Mouse (Mus musculus): ENCODE results near the gene Sap30bp. TPM values are rescaled to one million over a fixed set of nuclear protein-coding genes. Genes with fewer than 3 reads are reported as not detected.

Gene Sap30bp
- total and polyA plus RNA-seq, 3 experiments = 49.1 to 69.2 TPM; not detected in 1

GRCm38 (mm10) chr11:115948316-115948715 is 15.2 kb downstream of the Sap30bp start:
- Histone ChIP-seq H3K27me3 (ENCODE audit: control insufficient read depth in 1 of 2, insufficient read depth in 2 of 2, low read length in 2 of 2) (no peaks in the 10 kb centered on the region), H3K79me2 (ENCODE audit: control insufficient read depth, insufficient read depth, low read length, poor library complexity) (no peaks in the 10 kb centered on the region), H3K9ac (ENCODE audit: control insufficient read depth, low read depth, low read length, poor library complexity, severe bottlenecking) (no peak overlapping the region), H3K9me3 (replicated peaks; ENCODE audit: insufficient read depth, low read length) (no peaks in the 10 kb centered on the region), H3K27ac (ENCODE audit: control insufficient read depth, low read depth, low read length) (no peak overlapping the region), H3K4me3 (ENCODE audit: control insufficient read depth in 1 of 2, insufficient read depth in 1 of 2, low read depth in 2 of 2, low read length in 2 of 2) (no peak overlapping the region), H3K4me1 (ENCODE audit: control insufficient read depth in 1 of 2, insufficient read depth in 2 of 2, low read length in 2 of 2) (no peaks in the 10 kb centered on the region), H3K36me3 (ENCODE audit: control insufficient read depth in 1 of 2, insufficient read depth in 2 of 2, low read length in 2 of 2) (peaks cover 0 to 4% of the 10 kb centered on the region in 2 experiments; a peak in 2 of 4 replicates)
- TF ChIP-seq CHD1 (IDR thresholded peaks at IDR 0.05; ENCODE audit: low read depth, low read length) (no peak), JUND (IDR thresholded peaks at IDR 0.05; ENCODE audit: low read depth, low read length) (no peak), ZNF384 (IDR thresholded peaks at IDR 0.05; ENCODE audit: low read depth, low read length) (no peak), USF1 (IDR thresholded peaks at IDR 0.05; ENCODE audit: low read depth, low read length) (no peak), CTCF (IDR thresholded peaks at IDR 0.05 in 2 of 3, conservative IDR thresholded peaks at IDR 0.05 in 1 of 3; ENCODE audit: control insufficient read depth in 1 of 3, insufficient read depth in 1 of 3, low read depth in 2 of 3, low read length in 3 of 3, poor library complexity in 1 of 3, severe bottlenecking in 1 of 3) (no peak), BHLHE40 (IDR thresholded peaks at IDR 0.05; ENCODE audit: borderline replicate concordance, low read depth, low read length) (no peak), MXI1 (IDR thresholded peaks at IDR 0.05; ENCODE audit: low read depth, low read length) (no peak), SIN3A (IDR thresholded peaks at IDR 0.05; ENCODE audit: low read length) (no peak), MAFK (IDR thresholded peaks at IDR 0.05; ENCODE audit: borderline replicate concordance, low read depth, low read length) (no peak), TBP (IDR thresholded peaks at IDR 0.05; ENCODE audit: low read depth, low read length) (no peak)
- no peak for DNase-seq (ENCODE audit: low read depth, low spot score)

- H3K79me2 ChIP-seq (ENCODE audit: control insufficient read depth, insufficient read depth, low read length, poor library complexity) = no peaks in the 10 kb centered on the region
- TF ChIP-seq POLR2AphosphoS5 (IDR thresholded peaks at IDR 0.05; ENCODE audit: borderline replicate concordance, low read depth, low read length) = no peak
- no peak for TF ChIP-seq MXI1 (IDR thresholded peaks at IDR 0.05; ENCODE audit: low read depth, low read length)
- TF ChIP-seq SIN3A (IDR thresholded peaks at IDR 0.05; ENCODE audit: low read length) = no peak
- TF ChIP-seq ZKSCAN1 (IDR thresholded peaks at IDR 0.05; ENCODE audit: low read depth, low read length) = no peak
- TF ChIP-seq ELF1 (IDR thresholded peaks at IDR 0.05; ENCODE audit: low read depth, low read length) = no peak
- no peak for TF ChIP-seq USF2 (IDR thresholded peaks at IDR 0.05; ENCODE audit: borderline replicate concordance in 1 of 2, insufficient read depth in 1 of 2, low read depth in 1 of 2, low read length in 2 of 2)
- TF ChIP-seq POLR2A (IDR thresholded peaks at IDR 0.05; ENCODE audit: control insufficient read depth in 1 of 2, insufficient read depth in 1 of 2, low read depth in 1 of 2, low read length in 2 of 2, poor library complexity in 1 of 2) = no peak
- TF ChIP-seq BHLHE40 (IDR thresholded peaks at IDR 0.05; ENCODE audit: borderline replicate concordance, low read depth, low read length) = no peak
- TF ChIP-seq MAFK (IDR thresholded peaks at IDR 0.05; ENCODE audit: borderline replicate concordance, low read depth, low read length) = no peak
- no peak for TF ChIP-seq CHD2 (IDR thresholded peaks at IDR 0.05; ENCODE audit: low read length)
- TF ChIP-seq USF1 (IDR thresholded peaks at IDR 0.05; ENCODE audit: low read depth, low read length) = no peak
- TF ChIP-seq GABPA (IDR thresholded peaks at IDR 0.05; ENCODE audit: low read depth, low read length) = no peak
- no peak for TF ChIP-seq MAX (IDR thresholded peaks at IDR 0.05; ENCODE audit: low read length)
- TF ChIP-seq ZMIZ1 (IDR thresholded peaks at IDR 0.05; ENCODE audit: low read depth, low read length) = no peak
- no peak for TF ChIP-seq MEF2A (IDR thresholded peaks at IDR 0.05; ENCODE audit: extremely low read depth, insufficient replicate concordance, low read depth, low read length, poor library complexity, severe bottlenecking)
- no peak for DNase-seq (ENCODE audit: low read depth, low spot score)
- no peak overlapping the region for H3K4me3 ChIP-seq (ENCODE audit: control insufficient read depth in 1 of 2, insufficient read depth in 1 of 2, low read depth in 2 of 2, low read length in 2 of 2)
- no peak overlapping the region for H3K27ac ChIP-seq (ENCODE audit: control insufficient read depth, low read depth, low read length)
- H3K9ac ChIP-seq (ENCODE audit: control insufficient read depth, low read depth, low read length, poor library complexity, severe bottlenecking) = no peak overlapping the region
- no peaks in the 10 kb centered on the region for H3K27me3 ChIP-seq (ENCODE audit: control insufficient read depth in 1 of 2, insufficient read depth in 2 of 2, low read length in 2 of 2)
- peaks cover 0 to 7% of the 10 kb centered on the region in 2 experiments; a peak in 2 of 4 replicates for H3K36me3 ChIP-seq (ENCODE audit: control insufficient read depth in 1 of 2, insufficient read depth in 2 of 2, low read length in 2 of 2)
- no peaks in the 10 kb centered on the region for H3K4me1 ChIP-seq (ENCODE audit: control insufficient read depth in 1 of 2, insufficient read depth in 2 of 2, low read length in 2 of 2)
- H3K9me3 ChIP-seq (replicated peaks; ENCODE audit: insufficient read depth, low read length) = no peaks in the 10 kb centered on the region
Measured at GRCm38 (mm10) chr11:115950719-115951118, 17.6 kb downstream of the Sap30bp start.

All from MEL (cell line).